In genomic region chr3:116631459-116631858, GRCm38 (mm10) we compare ENCODE assay signal across 38 mouse cellular contexts. TPM values are rescaled to one million over a fixed set of nuclear protein-coding genes. Genes with fewer than 3 reads are reported as not detected.
"Had no signal": no experiment of that assay in that cellular context is flagged by ENCODE, and none has a peak within 500 bp of the region (broad histone marks: within the 10 kb centered on the region; RNA-seq: fewer than 3 reads in every experiment).

No protein-coding gene starts in this region.

- H3K9me3 ChIP-seq: heart, embryonic 10.5 days; heart, embryonic 12.5 days; hindbrain, embryonic 10.5 days; hindbrain, embryonic 12.5 days; intestine, embryonic 15.5 days; limb, embryonic 13.5 days; limb, embryonic 15.5 days; liver, embryonic 12.5 days had no signal

- ATAC-seq: hindbrain, embryonic 16.5 days; inflammation-experienced regulatory T-cells, adult 6 months; intestine, embryonic 15.5 days; intestine, postnatal 0 days; liver, embryonic 12.5 days had no signal

- H3K9ac ChIP-seq: heart, embryonic 12.5 days; hindbrain, embryonic 12.5 days; hindbrain, embryonic 14.5 days; intestine, embryonic 15.5 days; limb, embryonic 13.5 days; limb, embryonic 15.5 days; liver, embryonic 12.5 days; liver, embryonic 14.5 days had no signal

- H3K4me2 ChIP-seq: heart, embryonic 12.5 days; hindbrain, embryonic 12.5 days; hindbrain, embryonic 14.5 days; intestine, embryonic 15.5 days; limb, embryonic 13.5 days; limb, embryonic 15.5 days; liver, embryonic 12.5 days had no signal

- H3K4me3 ChIP-seq: gastrocnemius, adult 2 months; heart, embryonic 10.5 days; heart, embryonic 12.5 days; hindbrain, embryonic 10.5 days; hindbrain, embryonic 12.5 days; intestine, embryonic 15.5 days; limb, embryonic 13.5 days; limb, embryonic 15.5 days; liver, embryonic 12.5 days had no signal

- H3K4me1 ChIP-seq: hindbrain, embryonic 10.5 days; hindbrain, embryonic 12.5 days; intestine, embryonic 15.5 days; limb, embryonic 13.5 days; limb, embryonic 15.5 days; liver, embryonic 12.5 days had no signal

- H3K27me3 ChIP-seq: heart, embryonic 12.5 days; hindbrain, embryonic 12.5 days; intestine, embryonic 15.5 days; limb, embryonic 13.5 days; limb, embryonic 15.5 days; liver, embryonic 12.5 days had no signal

- H3K27ac ChIP-seq: gastrocnemius, adult 2 months; heart, embryonic 10.5 days; hindbrain, embryonic 10.5 days; hindbrain, embryonic 12.5 days; hindbrain, embryonic 14.5 days; intestine, embryonic 15.5 days; kidney, postnatal 0 days; limb, embryonic 13.5 days; limb, embryonic 15.5 days; liver, embryonic 12.5 days; liver, embryonic 14.5 days had no signal

- DNase-seq: gastrocnemius, adult 2 months; gastrocnemius, postnatal 10 days; gastrocnemius, postnatal 25 days; heart, adult 18-20 months; heart, postnatal 10 days; heart, postnatal 4 days; kidney, adult 18-20 months; kidney, adult 8-10 months; kidney, postnatal 14 days; kidney, postnatal 36 days; layer of hippocampus, postnatal 36 days; left cerebral cortex, postnatal 4 days had no signal

RNA-seq across cellular contexts. Expression of gene Gm43191, which starts 49.6 kb away (rescaled TPM):
- total RNA-seq: gastrocnemius, adult 2 months; gastrocnemius, postnatal 10 days; gastrocnemius, postnatal 25 days; gastrocnemius, postnatal 4 days; granulocyte monocyte progenitor cell, adult 5-6 weeks; heart, adult 18-20 months; layer of hippocampus, adult 18-20 months; layer of hippocampus, postnatal 10 days; left cerebral cortex, postnatal 25 days; liver, adult 2 months had no signal
- polyA plus RNA-seq: heart, embryonic 12.5 days; heart, embryonic 14.5 days; heart, embryonic 16.5 days; hindbrain, embryonic 10.5 days; hindbrain, embryonic 12.5 days; hindbrain, embryonic 14.5 days; hindbrain, embryonic 16.5 days; inflammation-experienced regulatory T-cells, adult 6 months; intestine, embryonic 15.5 days; intestine, postnatal 0 days; kidney, embryonic 14.5 days; kidney, postnatal 0 days; large intestine, adult 2 months; limb, embryonic 11.5 days; limb, embryonic 13.5 days; limb, embryonic 15.5 days; liver, adult 2 months; liver, embryonic 12.5 days; liver, embryonic 14.5 days; liver, embryonic 16.5 days had no signal
